Mouse (Mus musculus) liver, embryonic 11.5 days (tissue): ENCODE measurements at regions not wholly inside any gene's neighbourhood (a gene's known extent, or its start where the extent isn't known, plus 50 kb on each side); places are given as distances from the start of the nearest gene placed in this dataset.

Experiments used
- ATAC-seq: fragments of 200-750 bp; cut with Nextera tagmentation; replicated peaks from 2 replicates; pipeline ENCODE4 v1.8.0; 2017; ENCODE audit warnings: moderate number of reproducible peaks, mild to moderate bottlenecking, moderate TSS enrichment, moderate library complexity; ENCODE audit not compliant: low FRiP score
- DNase-seq: peaks from one replicate; pipeline ENCODE4 v3.0.0-alpha.2; 2017; ENCODE audit warnings: low spot score
- H3K27ac ChIP-seq: fragments of 300-500 bp; sonication (generic); 2 replicates; pipeline ENCODE4 v1.5.1; 2014; ENCODE audit warnings: mild to moderate bottlenecking, low read depth, low read length, control low read depth
- H3K27me3 ChIP-seq: fragments of 300-500 bp; sonication (generic); replicated peaks from 2 replicates; pipeline ENCODE4 v1.6.1; 2014; ENCODE audit warnings: low read length, mixed read lengths; ENCODE audit not compliant: control insufficient read depth, insufficient read depth
- H3K36me3 ChIP-seq: fragments of 300-500 bp; sonication (generic); 2 replicates; pipeline ENCODE4 v1.6.1; 2014; ENCODE audit warnings: mild to moderate bottlenecking, low read length, moderate library complexity, mixed read lengths; ENCODE audit not compliant: control insufficient read depth, insufficient read depth
- H3K4me1 ChIP-seq: fragments of 300-500 bp; sonication (generic); replicated peaks from 2 replicates; pipeline ENCODE4 v1.6.1; 2014; ENCODE audit warnings: low read length, mixed read lengths; ENCODE audit not compliant: control insufficient read depth, insufficient read depth
- H3K4me2 ChIP-seq: fragments of 300-500 bp; sonication (generic); 2 replicates; pipeline ENCODE4 v1.6.1; 2014; ENCODE audit warnings: mild to moderate bottlenecking, control low read depth, moderate library complexity
- H3K4me3 ChIP-seq: fragments of 300-500 bp; sonication (generic); 2 replicates; pipeline ENCODE4 v1.5.1; 2014; ENCODE audit warnings: low read depth, low read length, control low read depth
- H3K9ac ChIP-seq: fragments of 300-500 bp; sonication (generic); 2 replicates; pipeline ENCODE4 v1.6.1; 2014; ENCODE audit warnings: low read depth, low read length, control low read depth
- H3K9me3 ChIP-seq: fragments of 300-500 bp; sonication (generic); 2 replicates; pipeline ENCODE4 v1.6.1; 2016; ENCODE audit warnings: low read length, inconsistent platforms, mixed read lengths; ENCODE audit not compliant: control insufficient read depth
- WGBS: fragments of 180-500 bp; shearing (Covaris S2); extraction: QIAGEN DNeasy Blood & Tissue Kit; methylation state at CpG from one replicate; pipeline ENCODE4 v1.1.7; 2014; 5-methylcytosine and 5-hydroxymethylcytosine counted together

DNA sequence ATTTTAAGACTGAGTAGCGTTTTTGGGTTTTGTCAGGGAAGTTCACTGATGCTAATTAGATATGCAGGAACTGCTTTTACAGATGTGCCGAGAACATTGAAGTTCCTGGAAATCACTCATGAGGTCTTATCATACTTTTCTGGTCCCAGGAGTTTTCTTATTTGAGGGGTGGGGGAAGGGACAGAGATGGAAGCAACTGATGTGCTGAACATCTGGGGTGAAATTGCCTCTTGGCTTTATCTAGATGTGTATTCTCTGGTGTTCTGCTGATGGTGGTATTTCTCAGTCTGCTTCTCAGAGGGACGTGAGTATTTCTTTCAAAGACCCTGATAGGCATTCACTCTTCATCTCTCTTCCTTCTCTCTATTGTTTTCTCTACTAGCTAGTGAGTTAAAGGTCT is 107.5 kb upstream of the Sel1l start:
- Histone ChIP-seq H3K36me3 (no peaks in the 10 kb centered on the region), H3K9ac (no peak overlapping the region), H3K27me3 (no peaks in the 10 kb centered on the region), H3K27ac (no peak overlapping the region), H3K4me3 (no peak overlapping the region), H3K9me3 (no peaks in the 10 kb centered on the region), H3K4me2 (no peak overlapping the region), H3K4me1 (no peaks in the 10 kb centered on the region)
- WGBS, result 56% methylated on average over 3 of the region's 3 CpGs
- no peak for DNase-seq
- no peak for ATAC-seq

DNA sequence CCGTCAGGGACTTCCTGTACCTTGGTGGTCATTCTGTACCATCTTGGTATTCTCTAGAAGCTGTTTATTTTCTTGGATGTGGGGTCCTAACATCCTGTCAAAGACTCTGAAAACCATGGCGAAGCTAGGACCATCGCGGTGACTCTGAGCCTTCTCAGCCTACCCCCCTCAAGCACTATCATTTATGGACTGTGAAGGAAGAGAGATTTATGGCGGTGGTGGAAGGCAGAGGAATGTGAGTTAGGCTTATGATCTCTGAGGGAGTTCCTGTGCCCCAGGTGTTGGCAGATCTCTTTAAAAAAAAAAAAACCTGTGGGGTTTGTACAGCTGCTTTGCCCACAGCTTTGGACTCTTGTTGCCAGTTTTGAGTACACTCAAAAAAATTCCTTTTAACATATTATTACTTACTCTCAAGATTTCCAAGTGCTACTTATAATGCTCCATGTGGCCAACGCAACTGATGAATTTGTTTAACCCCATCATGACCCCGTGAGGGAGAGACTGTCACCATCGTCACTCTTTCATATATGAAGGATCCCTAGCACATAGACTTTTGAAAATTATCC is 99.7 kb upstream of the Sel1l start:
- Histone ChIP-seq H3K9me3 (no peaks in the 10 kb centered on the region), H3K4me3 (no peak overlapping the region), H3K27me3 (no peaks in the 10 kb centered on the region), H3K36me3 (no peaks in the 10 kb centered on the region), H3K4me1 (no peaks in the 10 kb centered on the region), H3K4me2 (no peak overlapping the region), H3K27ac (no peak overlapping the region), H3K9ac (no peak overlapping the region)
- DNase-seq (no peak), ATAC-seq (no peak)
- 71% methylated on average over 8 of the region's 8 CpGs for WGBS

DNA sequence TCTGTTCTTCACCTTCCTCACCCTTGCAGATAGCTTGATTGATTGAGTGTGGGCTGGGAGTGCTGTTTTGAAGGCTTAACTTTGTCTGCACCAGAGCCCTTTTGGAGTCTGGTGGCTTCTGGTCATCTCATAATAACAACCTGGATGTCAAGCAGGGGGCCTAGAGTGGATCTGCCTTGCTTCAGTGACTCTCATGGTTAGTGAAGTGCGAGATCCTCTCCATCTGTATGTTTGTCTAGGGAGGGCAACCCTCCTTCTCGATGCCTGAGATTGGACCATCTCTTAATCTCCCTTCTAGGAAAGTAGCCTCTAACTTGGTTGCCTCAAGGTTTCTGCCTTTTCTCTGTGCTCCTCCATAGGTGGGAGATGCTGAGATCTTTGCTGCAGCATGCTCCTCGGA is 99.0 kb upstream of the Sel1l start:
- 67% methylated on average over 3 of the region's 3 CpGs for WGBS
- H3K9ac ChIP-seq, result no peak overlapping the region
- H3K27ac ChIP-seq, result no peak overlapping the region
- ATAC-seq, result no peak
- H3K9me3 ChIP-seq, result no peaks in the 10 kb centered on the region
- H3K4me2 ChIP-seq, result no peak overlapping the region
- H3K27me3 ChIP-seq, result no peaks in the 10 kb centered on the region
- DNase-seq, result no peak
- no peaks in the 10 kb centered on the region for H3K36me3 ChIP-seq
- H3K4me1 ChIP-seq, result no peaks in the 10 kb centered on the region
- H3K4me3 ChIP-seq, result no peak overlapping the region

DNA sequence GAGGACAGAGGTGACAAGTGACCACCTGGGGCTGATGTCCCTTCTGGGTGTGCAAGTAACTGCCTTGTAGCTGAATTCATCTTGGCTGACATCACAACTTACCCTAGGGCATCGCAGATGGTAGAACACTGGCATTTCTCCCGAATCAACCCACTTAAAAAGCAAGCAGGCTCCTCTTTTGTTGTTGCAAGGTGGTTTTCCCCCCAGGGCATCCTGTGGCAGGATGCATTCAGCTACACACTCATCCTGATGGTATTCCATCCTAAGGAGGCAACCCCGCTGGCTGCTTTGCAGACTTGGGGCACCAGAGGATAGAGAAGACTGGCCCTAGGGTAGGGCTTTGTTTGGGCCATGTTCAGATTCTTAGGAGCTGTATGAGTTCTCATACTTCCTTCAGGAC is 97.6 kb upstream of the Sel1l start:
- Histone ChIP-seq H3K27me3 (no peaks in the 10 kb centered on the region), H3K27ac (no peak overlapping the region), H3K4me3 (no peak overlapping the region), H3K9me3 (no peaks in the 10 kb centered on the region), H3K9ac (no peak overlapping the region), H3K4me2 (no peak overlapping the region), H3K4me1 (no peaks in the 10 kb centered on the region), H3K36me3 (no peaks in the 10 kb centered on the region)
- ATAC-seq, result no peak
- 76% methylated on average over 3 of the region's 3 CpGs for WGBS
- no peak for DNase-seq

DNA sequence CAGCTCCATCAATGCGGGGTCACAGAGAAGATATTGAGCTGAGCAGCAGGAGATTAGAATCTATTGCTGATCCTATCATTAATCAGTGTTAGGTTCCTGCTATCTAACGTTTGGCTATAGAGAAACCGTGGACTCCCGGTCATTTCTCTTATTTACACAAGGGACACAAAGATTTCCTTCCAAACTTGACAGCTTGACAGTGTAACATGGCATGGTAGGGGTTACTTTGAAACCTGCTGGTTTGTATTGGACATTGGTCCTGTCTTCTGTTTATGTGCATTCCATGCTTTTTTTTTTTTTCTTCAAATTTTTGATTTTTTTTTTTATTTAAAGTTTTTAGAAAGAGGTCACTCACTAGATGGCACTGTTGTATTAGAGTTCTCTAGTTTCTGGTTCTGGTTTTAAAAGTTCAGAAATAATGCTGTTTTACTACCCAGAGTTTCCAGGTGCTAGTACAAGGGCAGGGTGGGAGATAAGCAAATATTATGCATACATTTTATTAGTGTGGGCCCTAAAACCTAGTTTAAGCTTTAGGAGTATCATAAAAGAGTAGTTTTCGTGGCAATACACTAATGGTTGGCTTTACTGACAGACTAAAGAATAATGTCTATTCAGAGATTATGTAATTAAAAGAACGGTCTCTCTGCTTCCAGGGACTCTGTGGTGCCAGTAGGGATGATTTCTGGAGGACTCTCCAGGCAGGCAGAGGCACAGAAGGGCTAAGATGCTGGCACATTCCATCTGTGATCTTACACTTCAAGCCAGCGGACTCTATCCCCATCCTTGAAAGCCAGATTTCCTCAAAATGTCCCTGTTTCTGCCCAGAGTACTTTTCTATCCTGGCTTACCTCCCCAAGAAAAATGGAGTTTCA is 83.8 kb upstream of the Sel1l start:
- Histone ChIP-seq H3K4me1 (no peaks in the 10 kb centered on the region), H3K36me3 (no peaks in the 10 kb centered on the region), H3K4me3 (no peak overlapping the region), H3K9me3 (no peaks in the 10 kb centered on the region), H3K27ac (no peak overlapping the region), H3K4me2 (no peak overlapping the region), H3K27me3 (no peaks in the 10 kb centered on the region), H3K9ac (no peak overlapping the region)
- DNase-seq (peak; percentile 7), ATAC-seq (no peak)
- 56% methylated on average over 7 of the region's 7 CpGs for WGBS

DNA sequence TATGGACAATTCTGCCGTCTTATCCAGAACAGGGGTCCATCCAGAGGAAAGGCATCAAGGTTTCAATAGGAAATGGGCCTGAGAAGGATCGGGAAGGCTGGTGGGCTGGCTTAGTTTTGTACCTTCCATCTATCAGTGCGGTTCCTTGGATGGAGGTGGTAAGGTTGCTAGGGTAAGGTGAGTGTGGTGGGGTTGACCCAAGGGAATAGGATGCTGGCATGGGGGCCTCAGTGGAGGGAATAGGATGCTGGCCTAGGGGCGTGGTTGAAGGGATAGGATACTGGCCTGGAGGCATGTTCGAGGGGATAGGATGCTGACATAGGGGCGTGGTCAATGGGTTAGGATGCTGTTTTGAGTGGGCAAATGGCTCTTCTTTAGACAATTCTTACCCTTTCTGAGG is 82.6 kb upstream of the Sel1l start:
- Histone ChIP-seq H3K36me3 (no peaks in the 10 kb centered on the region), H3K9ac (no peak overlapping the region), H3K4me2 (no peak overlapping the region), H3K4me1 (no peaks in the 10 kb centered on the region), H3K27ac (no peak overlapping the region), H3K27me3 (no peaks in the 10 kb centered on the region), H3K9me3 (no peaks in the 10 kb centered on the region), H3K4me3 (no peak overlapping the region)
- peak; percentile 21 for DNase-seq
- ATAC-seq, result no peak
- 76% methylated on average over 6 of the region's 6 CpGs for WGBS

DNA sequence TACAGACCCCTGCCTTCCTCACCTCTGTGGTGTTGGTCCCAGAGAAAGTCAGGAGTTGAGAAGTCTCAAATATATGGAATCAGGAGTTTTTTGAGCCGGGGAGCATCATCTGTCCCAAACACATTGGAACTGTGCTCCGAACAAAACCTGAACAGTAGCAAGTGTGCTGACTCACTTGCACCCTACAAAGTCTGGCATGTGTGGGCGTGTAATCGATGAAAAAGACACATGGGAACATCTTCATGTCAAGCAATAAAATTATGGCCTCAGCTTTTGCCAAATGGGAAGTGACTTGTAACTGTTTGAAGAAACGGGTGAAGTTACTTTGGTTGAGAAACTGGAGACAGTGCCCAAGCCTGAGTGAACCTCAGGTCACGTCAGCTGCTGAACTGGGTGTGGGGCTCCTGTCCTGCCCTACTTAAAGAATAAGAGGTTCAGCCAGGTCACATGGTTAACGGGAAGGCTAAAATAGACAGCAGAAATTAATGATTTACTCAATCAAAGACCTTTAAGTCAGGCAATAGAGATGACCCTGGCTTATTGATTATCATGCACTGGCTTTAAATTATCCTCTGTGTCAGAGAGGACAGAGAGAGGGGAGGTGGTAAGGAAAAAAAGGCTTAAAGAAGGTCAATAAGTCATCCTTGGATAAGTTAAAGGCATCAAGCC is 80.6 kb upstream of the Sel1l start:
- H3K27me3 ChIP-seq, result no peaks in the 10 kb centered on the region
- no peaks in the 10 kb centered on the region for H3K9me3 ChIP-seq
- H3K4me2 ChIP-seq, result no peak overlapping the region
- no peak for ATAC-seq
- no peaks in the 10 kb centered on the region for H3K4me1 ChIP-seq
- H3K27ac ChIP-seq, result no peak overlapping the region
- H3K9ac ChIP-seq, result no peak overlapping the region
- 71% methylated on average over 7 of the region's 7 CpGs for WGBS
- H3K36me3 ChIP-seq, result no peaks in the 10 kb centered on the region
- H3K4me3 ChIP-seq, result no peak overlapping the region
- DNase-seq, result peak; percentile 5

DNA sequence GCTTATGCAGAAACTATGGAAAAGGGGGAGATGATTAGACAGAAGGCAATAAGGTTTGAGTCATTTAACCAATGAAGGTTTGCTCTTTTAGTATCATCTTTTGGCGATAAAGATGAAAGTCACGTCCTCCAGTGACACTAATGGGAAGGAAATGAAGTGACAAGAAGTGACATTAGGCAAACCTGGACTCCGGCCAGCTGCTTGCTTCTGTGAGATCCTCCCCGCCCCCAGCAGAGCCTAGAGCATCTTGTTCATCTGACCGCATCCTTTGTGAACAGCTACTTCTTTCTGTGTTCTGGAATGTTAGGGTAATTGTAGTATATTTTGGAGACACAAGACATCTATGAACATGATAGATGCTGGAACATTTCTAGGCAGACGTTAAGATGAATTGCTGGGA is 78.6 kb upstream of the Sel1l start:
- WGBS, result 68% methylated on average over 6 of the region's 6 CpGs
- ATAC-seq, result no peak
- H3K27me3 ChIP-seq, result no peaks in the 10 kb centered on the region
- H3K9me3 ChIP-seq, result no peaks in the 10 kb centered on the region
- H3K27ac ChIP-seq, result no peak overlapping the region
- H3K4me2 ChIP-seq, result no peak overlapping the region
- H3K36me3 ChIP-seq, result no peaks in the 10 kb centered on the region
- no peak for DNase-seq
- no peak overlapping the region for H3K9ac ChIP-seq
- H3K4me3 ChIP-seq, result no peak overlapping the region
- no peaks in the 10 kb centered on the region for H3K4me1 ChIP-seq

DNA sequence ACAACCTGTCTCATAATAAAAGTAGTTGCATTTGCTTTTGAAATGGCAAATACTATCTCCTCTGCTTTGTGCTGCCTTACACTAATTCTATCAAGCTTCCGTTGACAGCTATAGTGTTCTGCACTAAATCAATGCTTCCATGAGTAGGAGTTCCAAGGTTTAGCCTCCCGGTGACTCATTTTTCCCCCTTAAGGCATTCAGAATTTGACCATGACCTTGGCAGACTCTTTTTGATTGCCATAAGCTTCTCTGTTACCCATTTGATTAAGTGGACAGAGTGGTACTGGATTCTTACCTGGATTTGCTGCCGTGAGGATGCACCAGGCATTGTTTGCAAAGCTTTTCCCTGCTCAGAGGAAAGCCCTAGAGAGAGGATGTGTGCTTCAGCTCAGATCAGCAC is 66.5 kb upstream of the Sel1l start:
- H3K27me3 ChIP-seq, result no peaks in the 10 kb centered on the region
- H3K4me3 ChIP-seq, result no peak overlapping the region
- H3K4me2 ChIP-seq, result no peak overlapping the region
- H3K27ac ChIP-seq, result no peak overlapping the region
- no peaks in the 10 kb centered on the region for H3K36me3 ChIP-seq
- no peak overlapping the region for H3K9ac ChIP-seq
- 81% methylated on average over 3 of the region's 3 CpGs for WGBS
- H3K4me1 ChIP-seq, result no peaks in the 10 kb centered on the region
- ATAC-seq, result no peak
- H3K9me3 ChIP-seq, result no peaks in the 10 kb centered on the region
- no peak for DNase-seq
